Mouse (Mus musculus) heart, embryonic 16.5 days (tissue): ENCODE measurements around the gene 4931429L15Rik. TPM values are rescaled to one million over a fixed set of nuclear protein-coding genes. Genes with fewer than 3 reads are reported as not detected.

Experiments
- ATAC-seq: fragments of 200-750 bp; cut with Nextera tagmentation; replicated peaks from 2 replicates; pipeline ENCODE4 v1.8.0; 2017; ENCODE audit warnings: moderate number of reproducible peaks; ENCODE audit not compliant: insufficient read depth, low FRiP score; ENCODE audit errors: extremely low read depth
- H3K27ac ChIP-seq: fragments of 300-500 bp; sonication (generic); 2 replicates; pipeline ENCODE4 v1.5.1; 2014; ENCODE audit warnings: mild to moderate bottlenecking, low read length, control low read depth, moderate library complexity
- H3K27me3 ChIP-seq: fragments of 300-500 bp; sonication (generic); 2 replicates; pipeline ENCODE4 v1.6.1; 2014; ENCODE audit warnings: low read length, mixed read lengths; ENCODE audit not compliant: control insufficient read depth, insufficient read depth
- H3K36me3 ChIP-seq: fragments of 300-500 bp; sonication (generic); 2 replicates; pipeline ENCODE4 v1.6.1; 2014; ENCODE audit not compliant: control insufficient read depth, insufficient read depth
- H3K4me1 ChIP-seq: fragments of 300-500 bp; sonication (generic); 2 replicates; pipeline ENCODE4 v1.6.1; 2014; ENCODE audit warnings: low read length, mixed read lengths; ENCODE audit not compliant: control insufficient read depth, insufficient read depth
- H3K4me2 ChIP-seq: fragments of 300-500 bp; sonication (generic); 2 replicates; pipeline ENCODE4 v1.6.1; 2014; ENCODE audit warnings: low read depth, mild to moderate bottlenecking, control low read depth, low read length
- H3K4me3 ChIP-seq: fragments of 300-500 bp; sonication (generic); 2 replicates; pipeline ENCODE4 v1.5.1; 2014; ENCODE audit warnings: mild to moderate bottlenecking, control low read depth, low read length
- H3K9ac ChIP-seq: fragments of 300-500 bp; sonication (generic); 2 replicates; pipeline ENCODE4 v1.6.1; 2014; ENCODE audit warnings: low read length, control low read depth
- H3K9me3 ChIP-seq: fragments of 300-500 bp; sonication (generic); replicated peaks from 2 replicates; pipeline ENCODE4 v1.6.1; 2016; ENCODE audit warnings: low read length; ENCODE audit not compliant: control insufficient read depth
- WGBS: fragments of 180-500 bp; shearing (Covaris S2); extraction: QIAGEN DNeasy Blood & Tissue Kit; methylation state at CpG from one replicate; pipeline ENCODE4 v1.1.7; 2014; 5-methylcytosine and 5-hydroxymethylcytosine counted together
- polyA plus RNA-seq: library from polyadenylated mRNA; unstranded; fragments of >200 nt; fragmentation: Nextera tagmentation; extraction: Ambion mirVana; gene quantifications from 2 replicates; pipeline ENCODE4 v1.2.1, GENCODE M21; 2015

Gene 4931429L15Rik
- polyA plus RNA-seq, 1 experiment from 2014 or later, result not detected

- Histone ChIP-seq H3K9me3 (peaks cover 6% of the 10 kb centered on the region), H3K27me3 (peaks cover 8% of the 10 kb centered on the region), H3K4me3 (no peak overlapping the region), H3K9ac (no peak overlapping the region), H3K4me1 (no peaks in the 10 kb centered on the region), H3K4me2 (no peak overlapping the region), H3K27ac (no peak overlapping the region), H3K36me3 (no peaks in the 10 kb centered on the region)
- ATAC-seq, result no peak
- WGBS, result 32% methylated on average over 5 of the region's 5 CpGs
Measured at GRCm38 (mm10) chr9:46316388-46316787, 3.4 kb downstream of the 4931429L15Rik start.

GRCm38 (mm10) chr9:46315807-46316365 is 3.9 kb downstream of the 4931429L15Rik start:
- Histone ChIP-seq H3K4me2 (no peak overlapping the region), H3K27me3 (peaks cover 8% of the 10 kb centered on the region), H3K4me1 (no peaks in the 10 kb centered on the region), H3K4me3 (no peak overlapping the region), H3K36me3 (no peaks in the 10 kb centered on the region), H3K9ac (no peak overlapping the region), H3K27ac (no peak overlapping the region), H3K9me3 (peaks cover 6% of the 10 kb centered on the region)
- 63% methylated on average over 11 of the region's 11 CpGs for WGBS
- ATAC-seq, result no peak

- no peak overlapping the region for H3K4me2 ChIP-seq
- no peak overlapping the region for H3K9ac ChIP-seq
- WGBS, result 34% methylated on average over 2 of the region's 2 CpGs
- H3K9me3 ChIP-seq, result peaks cover 4% of the 10 kb centered on the region
- H3K36me3 ChIP-seq, result no peaks in the 10 kb centered on the region
- H3K27me3 ChIP-seq, result peaks cover 8% of the 10 kb centered on the region
- no peak overlapping the region for H3K4me3 ChIP-seq
- H3K27ac ChIP-seq, result no peak overlapping the region
- no peaks in the 10 kb centered on the region for H3K4me1 ChIP-seq
- no peak for ATAC-seq
Measured at GRCm38 (mm10) chr9:46314921-46315320, 4.9 kb downstream of the 4931429L15Rik start.

GRCm38 (mm10) chr9:46314507-46314906 is 5.3 kb downstream of the 4931429L15Rik start:
- Histone ChIP-seq H3K27ac (no peak overlapping the region), H3K9me3 (peaks cover 1% of the 10 kb centered on the region), H3K27me3 (peaks cover 8% of the 10 kb centered on the region), H3K4me1 (no peaks in the 10 kb centered on the region), H3K36me3 (no peaks in the 10 kb centered on the region), H3K9ac (no peak overlapping the region), H3K4me2 (no peak overlapping the region), H3K4me3 (no peak overlapping the region)
- 2% methylated on average over 4 of the region's 4 CpGs for WGBS
- ATAC-seq, result 0 out of 2 replicates have a peak, but pooled peaks have one; percentile 18

GRCm38 (mm10) chr9:46309121-46309520 is 10.7 kb downstream of the 4931429L15Rik start:
- no peak for ATAC-seq

GRCm38 (mm10) chr9:46302142-46302541 is 17.6 kb downstream of the 4931429L15Rik start:
- no peak overlapping the region for H3K4me2 ChIP-seq
- peaks cover 11% of the 10 kb centered on the region for H3K36me3 ChIP-seq
- no peak overlapping the region for H3K27ac ChIP-seq
- no peaks in the 10 kb centered on the region for H3K27me3 ChIP-seq
- H3K4me1 ChIP-seq, result no peaks in the 10 kb centered on the region
- ATAC-seq, result 0 out of 2 replicates have a peak, but pooled peaks have one; percentile 49
- no peak overlapping the region for H3K9ac ChIP-seq
- no peak overlapping the region for H3K4me3 ChIP-seq
- WGBS, result 6% methylated on average over 2 of the region's 2 CpGs
- no peaks in the 10 kb centered on the region for H3K9me3 ChIP-seq

More at GRCm38 (mm10) chr9:46309121-46309520, 10.7 kb downstream of the 4931429L15Rik start:
- H3K27me3 ChIP-seq, result peaks cover 9% of the 10 kb centered on the region
- WGBS, result 11% methylated on average over 7 of the region's 7 CpGs
- H3K4me1 ChIP-seq, result no peaks in the 10 kb centered on the region
- no peaks in the 10 kb centered on the region for H3K9me3 ChIP-seq
- H3K9ac ChIP-seq, result no peak overlapping the region
- no peak overlapping the region for H3K27ac ChIP-seq
- no peaks in the 10 kb centered on the region for H3K36me3 ChIP-seq
- H3K4me3 ChIP-seq, result no peak overlapping the region
- H3K4me2 ChIP-seq, result no peak overlapping the region

GRCm38 (mm10) chr9:46298381-46298780 is 21.4 kb downstream of the 4931429L15Rik start:
- WGBS, result 81% methylated on average over 4 of the region's 4 CpGs
- Histone ChIP-seq H3K4me3 (no peak overlapping the region), H3K9ac (no peak overlapping the region), H3K27ac (no peak overlapping the region), H3K36me3 (peaks cover 14% of the 10 kb centered on the region), H3K27me3 (no peaks in the 10 kb centered on the region), H3K4me2 (no peak overlapping the region), H3K4me1 (no peaks in the 10 kb centered on the region), H3K9me3 (no peaks in the 10 kb centered on the region)
- ATAC-seq, result no peak

GRCm38 (mm10) chr9:46282631-46283436 is 37.0 kb downstream of the 4931429L15Rik start, which contains the start of gene Bud13:
TSS of gene Bud13 (plus strand) at chr9:46283008.
- Histone ChIP-seq H3K4me1 (peaks cover 10% of the 10 kb centered on the region), H3K27me3 (no peaks in the 10 kb centered on the region), H3K36me3 (peaks cover 36% of the 10 kb centered on the region), H3K9ac (peak within 1 kb of the TSS; percentile 80), H3K9me3 (no peaks in the 10 kb centered on the region), H3K27ac (peak within 1 kb of the TSS; percentile 70), H3K4me3 (peak within 1 kb of the TSS; percentile 65), H3K4me2 (peak within 1 kb of the TSS; percentile 71)
- WGBS, result under 1% methylated on average over 55 of the region's 55 CpGs
- ATAC-seq, result peak; percentile 87

GRCm38 (mm10) chr9:46274494-46274893 is 45.3 kb downstream of the 4931429L15Rik start:
- Histone ChIP-seq H3K4me2 (no peak overlapping the region), H3K9ac (no peak overlapping the region), H3K9me3 (no peaks in the 10 kb centered on the region), H3K36me3 (peaks cover 34% of the 10 kb centered on the region), H3K27ac (no peak overlapping the region), H3K4me3 (no peak overlapping the region), H3K4me1 (peaks cover 9% of the 10 kb centered on the region), H3K27me3 (peaks cover 12% of the 10 kb centered on the region)
- WGBS, result 68% methylated on average over 9 of the region's 9 CpGs
- no peak for ATAC-seq
